Mouse (Mus musculus) testis, postnatal 14 days (tissue): ENCODE measurements around the gene Scn9a.

Experiments
- DNase-seq: peaks from one replicate; pipeline ENCODE4 v3.0.0; 2021; ENCODE audit warnings: low spot score

The Scn9a gene

GRCm38 (mm10) chr2:66462458-66462857 is 172.3 kb downstream of the Scn9a start:
- no peak for DNase-seq

DNA sequence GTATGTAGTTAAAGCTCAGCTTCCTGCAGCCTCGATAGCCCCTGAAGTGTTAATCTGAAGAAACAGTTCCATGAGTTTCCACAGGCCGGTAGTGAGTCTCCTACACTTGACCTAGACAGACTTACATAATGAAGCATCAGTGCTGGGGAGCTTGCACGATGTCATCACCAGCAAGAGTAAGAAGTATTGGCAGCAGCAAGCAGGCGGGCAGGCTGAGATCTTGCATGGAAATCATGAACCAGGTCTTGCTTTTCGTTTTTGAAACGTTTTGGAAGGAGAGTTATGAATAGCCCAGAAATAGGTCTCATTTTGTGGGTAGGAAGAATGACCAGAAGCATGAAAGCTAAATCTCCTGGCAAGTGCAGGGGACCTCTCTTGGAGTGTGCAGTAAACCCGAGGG is 194.1 kb downstream of the Scn9a start, which contains the start of gene Scn1a:
TSS of gene Scn1a (minus strand) at position 130 of the 400 bp plus-strand sequence.
- DNase-seq, result no peak

DNA sequence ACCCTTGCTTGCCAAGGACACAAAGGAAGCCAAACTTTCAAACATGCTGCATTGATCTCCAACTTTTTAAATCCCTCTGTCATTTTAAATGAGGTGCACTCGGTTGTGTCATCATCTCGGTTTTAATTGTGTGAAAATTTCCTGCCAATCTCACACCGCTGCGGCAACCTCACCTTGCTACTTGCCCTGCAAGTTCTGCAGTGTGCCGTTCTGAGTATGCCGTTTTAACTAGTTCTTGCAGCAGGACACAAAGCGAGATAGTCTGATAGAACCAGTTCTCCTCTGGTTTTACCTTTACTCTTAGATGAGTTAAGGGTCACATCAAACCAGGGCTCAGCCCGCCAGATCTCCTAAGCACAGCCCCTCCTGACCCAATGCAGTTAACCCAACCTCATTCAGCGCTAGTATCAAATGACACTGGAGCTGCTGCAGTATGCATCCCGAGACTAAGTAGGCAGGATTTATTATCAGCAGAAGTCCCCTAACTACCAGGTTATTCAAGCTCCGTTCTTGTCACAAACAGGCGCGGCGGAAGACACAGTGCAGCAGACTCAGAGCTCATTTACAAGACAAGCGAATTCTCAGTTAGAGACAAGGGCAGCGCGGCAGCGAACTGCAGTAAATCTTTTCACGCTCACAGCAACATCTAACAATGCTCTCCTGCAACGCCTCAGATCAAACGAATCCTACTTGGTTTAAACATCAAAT is 194.8 kb downstream of the Scn9a start:
- DNase-seq, result peak; percentile 3

DNA sequence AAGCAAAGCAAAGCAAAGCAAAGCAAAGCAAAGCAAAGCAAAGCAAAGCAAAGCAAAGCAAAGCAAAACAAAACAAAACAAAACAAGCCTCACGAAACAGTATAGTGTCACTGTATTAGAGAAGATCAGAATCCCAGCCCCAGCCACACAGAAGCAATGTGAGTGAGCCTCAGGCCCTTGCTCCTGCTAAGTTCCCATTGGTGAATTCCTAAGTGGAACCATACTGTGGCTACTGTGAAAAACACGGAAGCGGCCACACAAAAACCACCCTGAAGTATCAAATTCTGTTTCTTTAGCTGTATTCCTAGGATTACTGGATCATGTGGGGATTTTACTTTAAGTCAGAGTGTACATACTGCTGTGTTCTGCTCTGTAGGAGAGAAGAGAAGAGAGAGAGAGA is 198.5 kb downstream of the Scn9a start:
- no peak for DNase-seq
